Mouse (Mus musculus) left cerebral cortex, postnatal 14 days (tissue): Measurements from ENCODE around the gene Xk. TPM values are rescaled to one million over a fixed set of nuclear protein-coding genes. Genes with fewer than 3 reads are reported as not detected.
"Not testable (repeated sequence)": the region's sequence is repeated elsewhere in the genome, so short reads cannot be mapped to it uniquely, and the experiment has no call there.

Experiments used
- DNase-seq, 2 experiments: peaks; one replicate each; pipeline ENCODE4 v3.0.0; 2021 to 2022; ENCODE audit warnings: low spot score in 2 of 2, mixed read lengths in 1 of 2
- intact Hi-C: fragments of 180-260 bp; cut with DNase I; formaldehyde crosslinking; loops from one replicate; pipeline ENCODE4 v1.15.1; 2025
- total RNA-seq, 2 experiments: library from RNA; stranded (reverse); gene quantifications; 2 replicates each; pipeline ENCODE4 v1.2.3; 2021

Xk gene
- total RNA-seq, 2 experiments from 2014 or later = 12.1 to 12.6 TPM

DNA sequence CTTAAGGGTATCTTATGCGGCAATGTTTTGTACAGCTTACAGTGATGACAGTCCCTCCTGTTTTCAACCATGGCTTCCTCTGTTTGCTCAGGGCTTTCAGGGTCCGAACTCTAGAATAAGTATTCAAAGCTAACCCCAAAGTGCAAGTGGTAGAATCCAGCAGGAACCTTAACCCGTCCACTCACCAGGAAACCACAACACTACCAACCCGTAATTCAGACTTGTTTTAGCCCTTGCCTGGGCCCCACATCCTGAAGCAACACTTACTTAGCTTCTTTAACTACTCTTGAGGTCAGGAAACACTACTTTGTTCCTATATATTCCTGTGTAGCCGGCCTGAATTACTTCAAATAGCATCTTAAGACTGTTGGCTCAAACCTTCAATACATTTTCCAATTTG is 30.2 kb downstream of the Xk start:
- intact Hi-C loops = no loop called here

DNA sequence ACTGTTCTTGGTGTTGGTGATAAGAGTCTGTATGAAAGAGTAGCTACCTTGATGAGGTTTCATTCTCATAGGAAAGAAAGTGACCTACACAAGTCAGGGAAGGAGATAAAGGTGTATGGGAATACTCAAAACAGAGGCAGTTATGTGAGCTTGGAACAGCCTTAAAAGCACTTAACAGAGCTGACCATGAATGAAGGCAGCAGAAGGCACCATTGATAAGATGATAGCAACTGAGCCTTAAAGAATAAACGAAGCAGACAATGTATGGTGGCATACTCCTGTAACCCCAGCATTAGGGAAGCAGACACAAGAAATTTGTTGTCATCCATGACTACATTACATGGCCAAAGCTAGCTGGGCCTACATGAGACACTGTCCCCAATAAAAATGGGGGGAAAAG is 30.9 kb downstream of the Xk start:
- intact Hi-C loops = no loop called here
- no peak for DNase-seq

More for the DNA sequence above, 30.2 kb downstream of the Xk start:
- no peak for DNase-seq

DNA sequence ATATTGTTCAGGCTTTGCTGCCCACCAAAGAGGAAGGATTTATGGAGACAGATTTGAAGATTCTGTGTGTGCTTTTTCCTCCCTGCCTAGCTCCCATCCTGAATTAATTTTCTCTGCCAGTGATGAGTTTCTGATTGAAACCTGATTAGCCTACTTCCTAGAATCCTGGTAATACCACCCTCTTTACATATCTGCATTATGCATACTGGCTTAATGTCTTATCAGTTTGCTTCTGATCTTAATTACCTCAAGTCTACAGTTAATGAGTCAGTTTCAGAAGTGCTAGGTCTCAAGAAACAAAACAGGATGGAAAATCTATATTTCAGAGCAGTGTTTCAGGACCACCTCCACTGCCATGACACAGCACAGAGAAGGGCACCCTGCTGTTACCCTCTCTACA is 43.9 kb downstream of the Xk start:
- DNase-seq, intact Hi-C loops: not testable (repeated sequence)

DNA sequence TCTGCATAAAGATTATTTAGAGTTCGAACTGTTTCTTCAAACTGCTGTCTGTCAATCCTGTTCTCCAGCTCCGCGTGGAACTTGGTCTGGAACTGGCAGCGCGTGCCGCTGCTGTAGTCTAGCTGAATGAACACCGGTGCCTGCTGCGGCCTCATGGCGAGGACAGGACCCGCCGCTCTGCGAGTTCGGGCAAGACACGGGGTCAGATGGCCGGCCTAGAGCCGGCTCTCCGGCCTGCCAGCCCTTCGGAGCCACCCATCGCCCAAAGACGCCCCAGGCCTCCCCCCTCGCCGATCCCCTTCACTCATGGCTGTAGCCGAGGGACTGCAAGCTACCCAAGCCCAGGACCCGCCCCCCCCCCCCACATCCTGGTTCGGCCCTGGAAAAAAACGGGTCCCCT is 55.4 kb downstream of the Xk start:
- DNase-seq, intact Hi-C loops: not testable (repeated sequence)

- DNase-seq, intact Hi-C loops: not testable (repeated sequence)
These were observed 59.9 kb downstream of the Xk start for GRCm38 (mm10) chrX:9332366-9332962.

DNA sequence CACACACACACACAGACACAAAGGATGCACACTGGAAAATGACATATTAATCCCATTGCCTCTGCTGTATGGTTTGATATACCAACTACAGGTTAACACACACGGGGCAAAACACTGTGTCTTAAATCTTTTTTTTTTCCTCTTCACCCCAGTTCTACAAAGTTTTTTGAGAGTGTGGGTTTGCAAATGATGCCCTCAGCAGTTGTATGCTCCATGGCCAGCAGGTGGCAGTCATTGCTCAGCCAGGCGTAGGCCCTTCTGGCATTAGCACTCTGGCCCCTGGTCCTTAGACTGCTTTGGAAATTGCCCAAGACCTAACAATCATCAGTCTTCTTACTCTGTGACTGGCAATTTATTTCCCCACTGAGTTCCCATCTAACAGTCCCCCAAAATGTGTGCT is 60.5 kb downstream of the Xk start:
- DNase-seq = peak; percentile 7 to 20

GRCm38 (mm10) chrX:9334996-9335395 is 62.4 kb downstream of the Xk start:
- intact Hi-C loops = loop anchor here (5.0 kb wide), 1 partner anchor 182 kb away; no protein-coding TSS in a partner anchor
- DNase-seq = not testable (repeated sequence)

More for the DNA sequence above, 60.5 kb downstream of the Xk start:
- intact Hi-C loops = not testable (repeated sequence)

GRCm38 (mm10) chrX:9350327-9350726 is 77.8 kb downstream of the Xk start, which contains the start of gene H2al1k:
Gene H2al1k (plus strand): TSS chrX:9350627.
- intact Hi-C loops, DNase-seq: not testable (repeated sequence)

Other genes with a start within 250 kb of the Xk start
- gene Fthl17e, start 239.3 kb upstream of the Xk start, total RNA-seq = not detected
- gene Fthl17f, start 209.7 kb upstream of the Xk start, total RNA-seq = not detected
- not detected for gene 4930402K13Rik, start 168.2 kb upstream of the Xk start, total RNA-seq
- gene Lancl3, start 72.9 kb upstream of the Xk start, total RNA-seq = 1 to 10 TPM; 4.7 to 5.5 TPM
- not detected for gene Gm14862, start 15.9 kb upstream of the Xk start, total RNA-seq
- not detected for gene H2al1m, start 11.0 kb downstream of the Xk start, total RNA-seq
- gene H2al1k, start 77.9 kb downstream of the Xk start, total RNA-seq = not detected
- under 1 TPM; 0.24 to 0.53 TPM for gene Cybb, start 215.0 kb downstream of the Xk start, total RNA-seq